Mouse (Mus musculus) small intestine, adult 2 months (tissue): ENCODE measurements around the gene Mier1.

Experiments
- CTCF ChIP-seq: fragments of 200-500 bp; IDR thresholded peaks from 2 replicates; pipeline ENCODE4 v1.5.1; 2012; ENCODE audit warnings: low read depth, mild to moderate bottlenecking, control low read depth, inconsistent platforms, low read length, moderate library complexity, mixed read lengths; ENCODE audit not compliant: insufficient replicate concordance, insufficient read length; ENCODE audit errors: extremely low read depth
- POLR2A ChIP-seq: fragments of 200-500 bp; IDR thresholded peaks from 2 replicates; pipeline ENCODE4 v1.6.1; 2012; ENCODE audit warnings: low read depth, mild to moderate bottlenecking, control low read depth, inconsistent platforms, low read length, moderate library complexity

DNA sequence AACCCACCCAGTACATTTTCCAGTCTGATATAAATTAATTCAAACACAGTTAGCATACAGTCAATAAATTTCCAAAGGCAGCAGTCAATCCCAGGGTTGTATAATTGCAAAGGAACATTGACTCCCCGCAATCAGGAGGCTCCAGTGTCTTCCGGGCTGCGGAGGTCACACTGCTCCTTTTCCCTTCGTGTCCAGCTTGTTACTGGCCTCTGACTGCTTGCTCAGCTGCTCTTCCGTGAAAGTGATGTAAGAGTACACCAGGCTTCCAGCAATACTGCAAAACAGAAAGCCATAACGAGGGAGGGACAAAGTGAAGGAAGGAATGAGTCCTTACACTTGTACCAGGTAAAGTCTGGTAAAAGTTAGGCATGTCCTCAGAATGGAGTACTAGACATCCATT is 59.3 kb downstream of the Mier1 start:
- TF ChIP-seq POLR2A (no peak), CTCF (no peak)
